Mouse (Mus musculus) forelimb bud, embryonic 11.5 days (tissue): ENCODE measurements at regions not wholly inside any gene's neighbourhood (a gene's known extent, or its start where the extent isn't known, plus 50 kb on each side); places are given as distances from the start of the nearest gene placed in this dataset.
"Not testable (repeated sequence)": the region's sequence is repeated elsewhere in the genome, so short reads cannot be mapped to it uniquely, and the experiment has no call there.

ENCODE experiments used
- DNase-seq: peaks from one replicate; pipeline ENCODE4 v3.0.0-alpha.2; 2012; ENCODE audit warnings: low read depth, low spot score

GRCm38 (mm10) chr5:148657936-148658640 is 105.5 kb upstream of the Ubl3 start:
- no peak for DNase-seq

- DNase-seq: no peak
These were observed 100.1 kb upstream of the Ubl3 start for GRCm38 (mm10) chr5:148652525-148653243.

DNA sequence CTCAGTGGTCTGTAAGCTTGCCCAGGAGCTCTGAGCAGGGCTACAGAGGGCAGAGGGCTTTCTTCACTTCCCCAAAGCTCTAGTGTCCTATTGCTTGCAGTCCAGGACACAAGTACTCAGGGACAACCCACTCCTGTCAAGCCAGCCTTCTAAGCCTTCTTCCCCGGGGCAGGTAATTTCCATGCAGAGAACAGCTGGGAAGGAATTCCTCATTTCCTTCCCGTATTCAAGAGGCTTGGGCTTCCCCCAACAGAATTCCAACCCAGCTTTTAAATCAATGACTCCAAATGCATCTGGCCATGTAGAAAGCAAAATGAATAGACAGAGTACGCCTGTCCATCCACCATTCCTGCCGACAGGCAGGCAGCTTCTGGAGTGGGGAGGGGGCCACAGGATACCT is 99.1 kb upstream of the Ubl3 start:
- no peak for DNase-seq

GRCm38 (mm10) chr5:148649573-148649972 is 97.0 kb upstream of the Ubl3 start:
- not testable (repeated sequence) for DNase-seq

- DNase-seq: no peak
These were observed 96.5 kb upstream of the Ubl3 start for GRCm38 (mm10) chr5:148649123-148649522.

DNA sequence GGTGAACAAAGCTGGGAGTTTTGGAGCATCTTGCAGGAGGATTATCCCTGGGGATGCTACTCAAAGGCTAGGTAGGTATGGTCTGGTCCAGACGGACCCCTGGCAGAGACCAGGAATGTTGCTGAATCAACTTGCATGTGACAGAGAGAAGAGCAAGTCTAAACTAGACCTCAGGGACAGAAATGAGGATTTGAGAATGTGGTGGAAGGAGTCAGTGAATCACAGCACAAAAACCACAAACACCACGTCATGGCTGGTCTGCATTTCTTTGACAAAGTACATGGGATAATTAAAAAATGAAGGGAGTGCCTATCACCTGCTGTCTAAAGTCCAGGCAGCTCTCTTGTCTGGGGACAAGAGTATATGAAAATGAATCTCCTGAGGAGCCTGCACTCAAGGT is 95.1 kb upstream of the Ubl3 start:
- DNase-seq: no peak

DNA sequence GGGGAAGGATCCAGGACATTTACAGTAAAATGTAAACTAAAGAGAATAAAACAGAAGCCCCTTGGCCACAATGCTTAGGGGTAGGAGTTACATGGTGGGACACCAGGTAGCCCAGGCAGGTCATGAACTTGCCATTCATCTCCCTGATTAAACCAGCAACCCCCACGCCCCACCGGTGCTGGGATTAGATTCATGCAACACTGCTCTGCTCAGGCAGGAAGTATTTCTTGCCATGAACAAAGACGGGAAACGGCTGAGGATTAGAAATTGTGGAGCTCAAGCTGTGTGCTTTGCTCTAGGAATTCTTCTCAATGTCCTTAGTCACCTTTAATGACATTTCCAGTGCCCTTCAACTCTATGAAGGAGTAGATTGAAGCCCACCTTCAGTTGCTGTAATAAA is 93.2 kb upstream of the Ubl3 start:
- DNase-seq: no peak

GRCm38 (mm10) chr5:148645191-148645681 is 92.6 kb upstream of the Ubl3 start:
- peak; percentile 64 for DNase-seq

GRCm38 (mm10) chr5:148644345-148644744 is 91.8 kb upstream of the Ubl3 start:
- DNase-seq: no peak

- DNase-seq: no peak
These were observed 89.2 kb upstream of the Ubl3 start for GRCm38 (mm10) chr5:148641652-148642395.

- DNase-seq: no peak
These were observed 87.9 kb upstream of the Ubl3 start for GRCm38 (mm10) chr5:148640523-148640922.

- no peak for DNase-seq
These were observed 82.3 kb upstream of the Ubl3 start for GRCm38 (mm10) chr5:148634919-148635356.

- DNase-seq: no peak
These were observed 81.4 kb upstream of the Ubl3 start for GRCm38 (mm10) chr5:148633999-148634398.

DNA sequence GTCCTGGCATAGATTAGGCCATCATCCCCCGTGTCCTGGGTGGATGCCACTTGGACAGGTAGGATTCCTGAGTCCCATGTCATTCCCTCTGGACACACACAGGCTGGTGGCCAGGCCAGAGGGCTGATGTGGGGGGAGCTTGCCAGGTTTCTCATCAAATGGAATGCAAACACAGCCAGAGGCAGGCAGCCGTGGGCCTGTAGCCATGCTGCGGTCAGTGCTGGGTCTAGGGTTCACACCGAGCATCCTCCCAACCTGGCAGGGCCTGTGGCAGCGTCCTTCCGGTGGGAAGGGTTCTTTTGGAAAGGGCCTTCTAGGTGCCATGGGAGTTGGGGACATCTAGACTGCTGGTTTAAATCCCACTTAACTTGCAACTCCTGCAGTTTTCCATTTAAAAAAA is 80.7 kb upstream of the Ubl3 start:
- no peak for DNase-seq

- no peak for DNase-seq
These were observed 80.1 kb upstream of the Ubl3 start for GRCm38 (mm10) chr5:148632516-148633170.

GRCm38 (mm10) chr5:148631566-148631965 is 79.0 kb upstream of the Ubl3 start:
- DNase-seq: no peak

- DNase-seq: no peak
These were observed 73.4 kb upstream of the Ubl3 start for GRCm38 (mm10) chr5:148626014-148626413.

GRCm38 (mm10) chr5:148624649-148625405 is 72.2 kb upstream of the Ubl3 start:
- no peak for DNase-seq

DNA sequence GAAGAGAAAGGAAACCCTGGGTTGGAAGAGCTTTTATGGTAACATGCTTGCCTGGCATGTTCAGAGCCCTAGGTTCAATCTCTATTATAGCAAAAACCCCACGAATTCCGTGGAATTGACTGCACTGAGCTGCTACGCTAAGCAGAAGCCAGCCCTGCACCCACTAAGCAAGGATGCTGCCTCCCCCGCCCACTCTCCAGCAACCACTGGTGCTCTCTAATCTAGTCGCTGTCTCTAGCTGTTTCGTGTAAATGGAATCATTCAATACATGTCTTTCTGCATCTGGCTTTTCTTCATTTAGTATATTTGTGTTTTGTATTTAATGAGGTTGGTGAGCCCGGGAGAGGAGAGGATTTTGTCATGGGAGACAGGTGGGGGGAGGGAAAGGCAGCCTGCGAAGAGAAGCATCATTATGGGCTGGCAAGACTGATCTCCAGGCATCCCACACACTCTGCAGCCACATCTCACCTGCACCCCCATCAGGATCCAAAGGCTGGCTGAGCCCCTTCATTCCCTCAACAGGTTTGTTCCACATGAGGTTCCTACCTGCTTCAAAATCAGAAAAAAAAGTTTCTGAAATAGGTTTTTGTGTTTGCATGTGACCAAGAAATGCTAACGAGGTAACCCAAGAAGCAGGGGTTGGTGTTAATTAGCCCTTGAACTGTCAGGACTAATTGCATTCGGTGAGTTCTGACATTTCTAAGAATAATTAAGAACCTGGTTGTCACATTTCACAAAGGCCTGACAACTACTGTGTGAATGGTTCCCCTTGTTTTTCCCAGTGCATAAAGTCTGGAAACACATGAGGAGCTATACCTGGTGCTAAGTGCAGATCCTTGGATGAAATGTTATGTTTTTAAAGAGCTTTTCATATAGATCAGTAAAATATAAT is 68.6 kb upstream of the Ubl3 start:
- no peak for DNase-seq

DNA sequence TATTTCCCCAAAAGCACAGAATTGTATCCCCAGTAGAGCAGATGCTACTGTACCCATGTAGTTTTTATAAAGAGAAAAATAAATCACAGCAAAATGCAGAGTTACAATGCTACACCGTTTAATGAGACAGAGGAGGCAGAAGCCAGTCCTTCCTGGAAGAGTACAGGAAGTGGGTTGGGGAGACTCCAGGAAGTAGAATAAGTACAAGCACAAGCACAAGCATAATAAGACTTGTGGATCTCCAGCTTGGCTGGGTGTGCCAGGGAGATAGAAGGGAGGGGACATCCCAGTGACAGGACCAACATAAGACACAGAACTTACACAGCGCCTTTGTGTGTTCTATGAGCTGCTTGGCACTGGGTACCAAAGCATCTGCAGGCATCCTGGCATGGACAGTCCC is 67.3 kb upstream of the Ubl3 start:
- no peak for DNase-seq
